Mouse (Mus musculus): ENCODE results near the gene Sf3a3.

- TF ChIP-seq HCFC1 (IDR thresholded peaks at IDR 0.05; ENCODE audit: borderline replicate concordance, insufficient read depth, low read length) (peak; percentile 96), MAFK (IDR thresholded peaks at IDR 0.05; ENCODE audit: insufficient read depth, low read depth, low read length) (no peak), ZNF384 (IDR thresholded peaks at IDR 0.05; ENCODE audit: low read depth, low read length) (no peak), CHD2 (IDR thresholded peaks at IDR 0.05; ENCODE audit: low read depth, low read length) (peak; percentile 58; the same call in 1 of the 2 replicates), ZC3H11A (IDR thresholded peaks at IDR 0.05; ENCODE audit: borderline replicate concordance, low read depth, low read length) (no peak)
Measured at GRCm38 (mm10) chr4:124693135-124693894, 21.3 kb upstream of the Sf3a3 start, which contains the start of gene Utp11.

Measured in ES-E14 (cell line).